Mouse (Mus musculus) intestine, embryonic 14.5 days (tissue): ENCODE results near the gene Gfra1. TPM values are rescaled to one million over a fixed set of nuclear protein-coding genes. Genes with fewer than 3 reads are reported as not detected.

Source experiments
- ATAC-seq: fragments of 200-750 bp; cut with Nextera tagmentation; replicated peaks from 2 replicates; pipeline ENCODE4 v1.8.0; 2017; ENCODE audit warnings: low read depth, moderate number of reproducible peaks, moderate TSS enrichment, moderate library complexity; ENCODE audit not compliant: low FRiP score, low TSS enrichment
- DNase-seq: peaks from one replicate; pipeline ENCODE4 v3.0.0-alpha.2; 2018; ENCODE audit warnings: low spot score
- H3K27ac ChIP-seq: fragments of 300-500 bp; sonication (generic); 2 replicates; pipeline ENCODE4 v1.5.1; 2014; ENCODE audit warnings: low read depth, mild to moderate bottlenecking, control low read depth
- H3K27me3 ChIP-seq: fragments of 300-500 bp; sonication (generic); replicated peaks from 2 replicates; pipeline ENCODE4 v1.6.1; 2014; ENCODE audit warnings: low read length, control low read depth; ENCODE audit not compliant: control insufficient read depth, insufficient read depth
- H3K36me3 ChIP-seq: fragments of 300-500 bp; sonication (generic); 2 replicates; pipeline ENCODE4 v1.6.1; 2014; ENCODE audit warnings: low read length, control low read depth; ENCODE audit not compliant: control insufficient read depth, insufficient read depth
- H3K4me1 ChIP-seq: fragments of 300-500 bp; sonication (generic); replicated peaks from 2 replicates; pipeline ENCODE4 v1.6.1; 2014; ENCODE audit warnings: low read length, control low read depth, mixed read lengths; ENCODE audit not compliant: control insufficient read depth, insufficient read depth
- H3K4me2 ChIP-seq: fragments of 300-500 bp; sonication (generic); 2 replicates; pipeline ENCODE4 v1.6.1; 2014; ENCODE audit warnings: low read length
- H3K4me3 ChIP-seq: fragments of 300-500 bp; sonication (generic); 2 replicates; pipeline ENCODE4 v1.5.1; 2014; ENCODE audit warnings: low read depth, low read length, control low read depth, mixed read lengths
- H3K9ac ChIP-seq: fragments of 300-500 bp; sonication (generic); 2 replicates; pipeline ENCODE4 v1.6.1; 2014; ENCODE audit warnings: mild to moderate bottlenecking, low read length
- H3K9me3 ChIP-seq: fragments of 300-500 bp; sonication (generic); 2 replicates; pipeline ENCODE4 v1.6.1; 2016; ENCODE audit warnings: low read length, control low read depth; ENCODE audit not compliant: control insufficient read depth
- WGBS: fragments of 180-500 bp; shearing (Covaris S2); extraction: QIAGEN DNeasy Blood & Tissue Kit; methylation state at CpG from one replicate; pipeline ENCODE4 v1.1.7; 2014; 5-methylcytosine and 5-hydroxymethylcytosine counted together
- polyA plus RNA-seq: library from polyadenylated mRNA; unstranded; fragments of >200 nt; fragmentation: Nextera tagmentation; extraction: Ambion mirVana; gene quantifications from 2 replicates; pipeline ENCODE4 v1.2.1, GENCODE M21; 2014

Gfra1 gene
- 34.3 and 41.3 TPM in 2 replicates for polyA plus RNA-seq

GRCm38 (mm10) chr19:58455496-58456061 lies at the start of gene Gfra1:
Gfra1 (minus strand) TSS chr19:58455909.
- ATAC-seq (peak; percentile 28; the same call in 1 of the 2 replicates), DNase-seq (peak; percentile 81)
- Histone ChIP-seq H3K9me3 (no peaks in the 10 kb centered on the region), H3K4me2 (peak within 1 kb of the TSS; percentile 98), H3K27me3 (peaks cover 23% of the 10 kb centered on the region; the same call in 1 of the 2 replicates), H3K4me1 (peaks cover 35% of the 10 kb centered on the region), H3K36me3 (no peaks in the 10 kb centered on the region), H3K27ac (peak within 1 kb of the TSS; percentile 65), H3K9ac (peak within 1 kb of the TSS; percentile 51), H3K4me3 (peak within 1 kb of the TSS; percentile 57)
- under 1% methylated on average over 31 of the region's 31 CpGs for WGBS

GRCm38 (mm10) chr19:58500049-58500448 lies 44.3 kb upstream of the Gfra1 start:
- no peak for ATAC-seq
- Histone ChIP-seq H3K36me3 (no peaks in the 10 kb centered on the region), H3K27me3 (no peaks in the 10 kb centered on the region), H3K4me1 (peaks cover 11% of the 10 kb centered on the region; the same call in 1 of the 2 replicates), H3K4me2 (no peak overlapping the region), H3K9ac (no peak overlapping the region), H3K9me3 (no peaks in the 10 kb centered on the region), H3K4me3 (no peak overlapping the region), H3K27ac (no peak overlapping the region)
- peak; percentile 43 for DNase-seq
- 96% methylated on average over 2 of the region's 2 CpGs for WGBS

GRCm38 (mm10) chr19:58499420-58499966 lies 43.8 kb upstream of the Gfra1 start:
- no peak overlapping the region for H3K4me2 ChIP-seq
- no peaks in the 10 kb centered on the region for H3K9me3 ChIP-seq
- H3K4me1 ChIP-seq, result peaks cover 11% of the 10 kb centered on the region; the same call in 1 of the 2 replicates
- H3K36me3 ChIP-seq, result no peaks in the 10 kb centered on the region
- H3K27me3 ChIP-seq, result no peaks in the 10 kb centered on the region
- no peak overlapping the region for H3K4me3 ChIP-seq
- 66% methylated on average over 3 of the region's 3 CpGs for WGBS
- ATAC-seq, result no peak
- H3K9ac ChIP-seq, result no peak overlapping the region
- H3K27ac ChIP-seq, result no peak overlapping the region
- DNase-seq, result peak; percentile 44

- ATAC-seq (no peak), DNase-seq (peak; percentile 44)
- Histone ChIP-seq H3K36me3 (no peaks in the 10 kb centered on the region), H3K9me3 (no peaks in the 10 kb centered on the region), H3K4me2 (no peak overlapping the region), H3K27ac (0 out of 2 replicates have a peak overlapping the region, but pooled peaks have one; percentile 9), H3K4me3 (no peak overlapping the region), H3K27me3 (no peaks in the 10 kb centered on the region), H3K9ac (no peak overlapping the region), H3K4me1 (peaks cover 11% of the 10 kb centered on the region; the same call in 1 of the 2 replicates)
- 37% methylated on average over 3 of the region's 3 CpGs for WGBS
These were observed 41.4 kb upstream of the Gfra1 start for GRCm38 (mm10) chr19:58497106-58497505.

GRCm38 (mm10) chr19:58486686-58487085 lies 31.0 kb upstream of the Gfra1 start:
- Histone ChIP-seq H3K4me3 (no peak overlapping the region), H3K36me3 (no peaks in the 10 kb centered on the region), H3K4me1 (peaks cover 18% of the 10 kb centered on the region), H3K27ac (peak overlapping the region; percentile 24; the same call in 1 of the 2 replicates), H3K9me3 (no peaks in the 10 kb centered on the region), H3K9ac (no peak overlapping the region), H3K27me3 (no peaks in the 10 kb centered on the region), H3K4me2 (no peak overlapping the region)
- 41% methylated on average over 2 of the region's 2 CpGs for WGBS
- DNase-seq, result no peak
- ATAC-seq, result no peak

- Histone ChIP-seq H3K4me1 (peaks cover 18% of the 10 kb centered on the region), H3K27ac (peak overlapping the region; percentile 87), H3K9ac (no peak overlapping the region), H3K36me3 (no peaks in the 10 kb centered on the region), H3K27me3 (no peaks in the 10 kb centered on the region), H3K9me3 (0 out of 2 replicates have a peak, but pooled peaks cover 7% of the 10 kb centered on the region), H3K4me2 (no peak overlapping the region; the same call in 1 of the 2 replicates), H3K4me3 (no peak overlapping the region)
- 26% methylated on average over 9 of the region's 9 CpGs for WGBS
- ATAC-seq (peak; percentile 78; the same call in 1 of the 2 replicates), DNase-seq (peak; percentile 62)
These were observed 26.8 kb upstream of the Gfra1 start for GRCm38 (mm10) chr19:58482373-58482977.

- Histone ChIP-seq H3K9ac (no peak overlapping the region), H3K4me3 (no peak overlapping the region), H3K27me3 (no peaks in the 10 kb centered on the region), H3K4me2 (no peak overlapping the region), H3K9me3 (no peaks in the 10 kb centered on the region; the same call in 1 of the 2 replicates), H3K4me1 (no peaks in the 10 kb centered on the region), H3K36me3 (no peaks in the 10 kb centered on the region), H3K27ac (no peak overlapping the region)
- WGBS, result 88% methylated on average over 3 of the region's 3 CpGs
- ATAC-seq (no peak), DNase-seq (no peak)
These were observed 18.5 kb upstream of the Gfra1 start for GRCm38 (mm10) chr19:58474251-58474650.

- Histone ChIP-seq H3K4me3 (no peak overlapping the region), H3K27me3 (no peaks in the 10 kb centered on the region), H3K27ac (no peak overlapping the region), H3K4me2 (no peak overlapping the region), H3K9me3 (peaks cover 3% of the 10 kb centered on the region; the same call in 1 of the 2 replicates), H3K9ac (no peak overlapping the region), H3K36me3 (no peaks in the 10 kb centered on the region), H3K4me1 (peaks cover 8% of the 10 kb centered on the region; the same call in 1 of the 2 replicates)
- WGBS, result 16% methylated on average over 12 of the region's 12 CpGs
- ATAC-seq (0 out of 2 replicates have a peak, but pooled peaks have one; percentile 27), DNase-seq (peak; percentile 97)
These were observed 13.7 kb upstream of the Gfra1 start for GRCm38 (mm10) chr19:58469421-58469820.
